Mouse (Mus musculus): ENCODE results near the gene Xylt1. TPM values are rescaled to one million over a fixed set of nuclear protein-coding genes. Genes with fewer than 3 reads are reported as not detected.

The Xylt1 gene
- total RNA-seq, 2 experiments from 2014 or later: 7.6 to 8.6 TPM

- peak in 1 of 2 experiments; percentile 30 for DNase-seq (ENCODE audit: low spot score in 2 of 2)
These were observed 52.9 kb downstream of the Xylt1 start for GRCm38 (mm10) chr7:117433641-117434040.

GRCm38 (mm10) chr7:117435091-117435490 lies 54.3 kb downstream of the Xylt1 start:
- DNase-seq (ENCODE audit: low spot score in 2 of 2): no peak

GRCm38 (mm10) chr7:117435730-117436441 lies 55.1 kb downstream of the Xylt1 start:
- DNase-seq (ENCODE audit: low spot score in 2 of 2): no peak

- no peak for DNase-seq (ENCODE audit: low spot score in 2 of 2)
These were observed 56.1 kb downstream of the Xylt1 start for GRCm38 (mm10) chr7:117436892-117437291.

- DNase-seq (ENCODE audit: low spot score in 2 of 2): no peak
These were observed 60.2 kb downstream of the Xylt1 start for GRCm38 (mm10) chr7:117440994-117441393.

- DNase-seq (ENCODE audit: low spot score in 2 of 2): no peak
These were observed 61.9 kb downstream of the Xylt1 start for GRCm38 (mm10) chr7:117442639-117443038.

- DNase-seq (ENCODE audit: low spot score in 2 of 2): no peak
These were observed 62.4 kb downstream of the Xylt1 start for GRCm38 (mm10) chr7:117443215-117443614.

- no peak for DNase-seq (ENCODE audit: low spot score in 2 of 2)
These were observed 64.7 kb downstream of the Xylt1 start for GRCm38 (mm10) chr7:117445471-117445870.

GRCm38 (mm10) chr7:117449605-117450004 lies 68.8 kb downstream of the Xylt1 start:
- no peak for DNase-seq (ENCODE audit: low spot score in 2 of 2)

GRCm38 (mm10) chr7:117451212-117451611 lies 70.4 kb downstream of the Xylt1 start:
- no peak for DNase-seq (ENCODE audit: low spot score in 2 of 2)

GRCm38 (mm10) chr7:117452269-117452668 lies 71.5 kb downstream of the Xylt1 start:
- no peak for DNase-seq (ENCODE audit: low spot score in 2 of 2)

- no peak for DNase-seq (ENCODE audit: low spot score in 2 of 2)
These were observed 74.2 kb downstream of the Xylt1 start for GRCm38 (mm10) chr7:117454789-117455548.

GRCm38 (mm10) chr7:117462196-117462935 lies 81.6 kb downstream of the Xylt1 start:
- DNase-seq (ENCODE audit: low spot score in 2 of 2): no peak

- no peak for DNase-seq (ENCODE audit: low spot score in 2 of 2)
These were observed 84.2 kb downstream of the Xylt1 start for GRCm38 (mm10) chr7:117464956-117465355.

GRCm38 (mm10) chr7:117466006-117466780 lies 85.4 kb downstream of the Xylt1 start:
- DNase-seq (ENCODE audit: low spot score in 2 of 2): no peak

- DNase-seq (ENCODE audit: low spot score in 2 of 2): no peak
These were observed 89.5 kb downstream of the Xylt1 start for GRCm38 (mm10) chr7:117470243-117470802.

- no peak for DNase-seq (ENCODE audit: low spot score in 2 of 2)
These were observed 91.4 kb downstream of the Xylt1 start for GRCm38 (mm10) chr7:117472055-117472780.

GRCm38 (mm10) chr7:117472781-117473743 lies 92.3 kb downstream of the Xylt1 start:
- no peak for DNase-seq (ENCODE audit: low spot score in 2 of 2)

- DNase-seq (ENCODE audit: low spot score in 2 of 2): no peak
These were observed 93.5 kb downstream of the Xylt1 start for GRCm38 (mm10) chr7:117474302-117474701.
